Mouse (Mus musculus) frontal cortex, postnatal 14 days (tissue): ENCODE data around the gene Gm21954.
A peak's percentile ranks its signal among the peaks of the same experiment; 100 is the strongest.

Experiments used
- DNase-seq, 2 experiments: peaks; one replicate each; pipeline ENCODE4 v3.0.0; 2022; ENCODE audit warnings: low spot score in 2 of 2

Gm21954 gene

GRCm38 (mm10) chr3:55462904-55463668 lies 8.9 kb downstream of the Gm21954 start:
- no peak for DNase-seq

GRCm38 (mm10) chr3:55461685-55462655 lies 10.0 kb downstream of the Gm21954 start:
- DNase-seq, result peak; percentile 85 to 92

DNA sequence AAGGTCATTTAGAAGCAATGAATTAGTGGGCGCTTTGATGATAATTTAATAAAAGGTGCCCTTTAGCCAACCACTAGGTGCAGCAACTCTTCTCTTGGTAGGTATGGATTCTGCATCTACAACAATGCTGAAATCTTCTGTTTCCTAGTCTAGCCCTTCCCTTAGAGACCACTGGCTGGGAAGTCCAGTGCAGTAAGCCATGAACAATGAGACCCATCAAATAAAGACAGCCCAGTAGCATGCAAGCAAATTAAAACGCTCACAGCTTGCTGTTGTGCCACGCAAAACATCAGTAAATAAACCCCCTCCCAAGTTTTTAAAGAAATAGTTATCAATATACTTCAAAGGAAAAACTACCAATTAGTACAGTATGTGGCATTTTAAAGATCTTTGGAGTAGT lies 10.9 kb downstream of the Gm21954 start:
- DNase-seq, result no peak

GRCm38 (mm10) chr3:55452464-55452863 lies 19.5 kb downstream of the Gm21954 start:
- DNase-seq, result no peak

DNA sequence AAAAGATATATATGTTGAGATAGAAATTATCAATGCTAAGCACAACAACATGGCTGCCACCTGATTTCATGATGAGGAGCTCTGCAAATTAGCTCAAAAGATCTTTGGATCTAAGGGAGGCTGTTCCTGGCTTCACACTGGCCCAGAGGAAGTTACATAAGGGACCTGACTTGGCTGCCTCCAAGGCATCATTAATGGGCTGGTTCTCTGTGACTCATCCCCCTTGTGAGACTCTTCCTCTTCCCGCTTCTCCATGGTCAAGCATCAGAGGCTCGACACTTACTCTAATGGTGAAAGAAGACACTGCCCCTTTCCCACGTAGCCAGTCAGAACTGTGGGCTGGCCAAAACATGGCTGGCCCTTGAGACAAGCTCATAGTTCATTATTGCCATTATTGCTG lies 20.1 kb downstream of the Gm21954 start:
- DNase-seq, result no peak

- no peak for DNase-seq
These were observed 21.0 kb downstream of the Gm21954 start for GRCm38 (mm10) chr3:55451035-55451434.

DNA sequence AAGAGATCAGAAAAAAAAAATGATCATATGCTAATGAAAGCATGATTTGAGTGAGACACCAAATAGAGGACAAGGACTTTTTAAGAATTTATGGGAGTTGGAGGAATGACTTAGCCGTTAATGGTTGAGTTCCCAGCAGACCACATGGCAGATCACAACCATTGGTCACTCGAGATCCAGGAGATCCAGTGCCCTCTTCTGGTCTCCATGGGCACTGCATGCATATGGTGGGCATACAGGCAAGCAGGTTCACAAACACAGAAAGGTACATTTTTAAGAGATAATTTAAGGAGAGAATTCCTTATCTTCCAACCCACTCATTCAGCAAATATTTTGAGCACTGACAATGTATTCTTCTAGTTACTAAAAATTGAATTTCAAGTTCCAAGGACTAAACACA lies 22.9 kb downstream of the Gm21954 start:
- no peak for DNase-seq

DNA sequence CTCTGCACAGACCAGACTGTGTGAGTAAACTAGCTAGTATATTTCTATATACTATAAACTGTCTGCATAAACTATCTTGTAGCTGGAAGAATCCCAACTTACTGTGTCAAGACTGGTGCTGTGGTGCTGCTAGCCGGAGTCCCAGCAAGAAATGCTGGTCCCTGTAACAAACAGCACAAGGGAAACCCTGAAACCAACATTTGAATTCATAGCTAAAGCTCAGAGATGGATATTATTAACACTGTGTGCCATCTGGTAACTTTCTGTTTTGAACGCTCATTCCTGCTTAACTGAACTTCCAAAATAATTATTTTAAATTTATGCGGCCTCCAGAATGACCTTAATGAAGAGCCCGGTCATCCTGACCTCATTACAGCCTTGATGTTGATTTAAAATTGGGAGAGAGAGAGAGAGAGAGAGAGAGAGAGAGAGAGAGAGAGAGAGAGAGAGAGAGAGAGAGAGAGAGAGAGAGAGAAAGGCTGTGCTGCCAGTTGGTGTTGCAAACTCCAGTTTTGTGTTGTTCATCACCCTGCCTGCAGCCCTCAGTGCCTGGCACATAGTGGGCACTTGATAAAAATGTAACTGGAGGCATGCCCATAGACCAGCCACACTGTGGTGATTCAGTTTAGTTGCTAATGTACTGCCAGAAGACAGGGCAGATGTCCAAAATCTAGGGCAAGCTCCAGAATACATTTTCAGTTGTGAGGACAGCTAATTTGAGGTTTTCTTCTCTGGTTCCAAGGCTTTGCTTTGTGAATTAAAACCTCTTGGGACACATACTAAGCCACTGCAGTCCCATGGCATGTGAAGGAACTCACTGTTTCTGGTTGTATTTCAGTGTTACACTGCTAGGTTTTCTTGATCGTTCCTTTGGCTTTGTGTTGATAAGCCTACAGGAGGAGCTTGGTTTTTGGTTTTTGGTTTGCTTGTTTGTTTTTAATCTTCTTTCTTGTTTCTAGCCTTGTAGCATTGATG lies 24.2 kb downstream of the Gm21954 start:
- peak in 1 of 2 experiments; percentile 79 for DNase-seq

- no peak for DNase-seq
These were observed 25.3 kb downstream of the Gm21954 start for GRCm38 (mm10) chr3:55446681-55447080.

DNA sequence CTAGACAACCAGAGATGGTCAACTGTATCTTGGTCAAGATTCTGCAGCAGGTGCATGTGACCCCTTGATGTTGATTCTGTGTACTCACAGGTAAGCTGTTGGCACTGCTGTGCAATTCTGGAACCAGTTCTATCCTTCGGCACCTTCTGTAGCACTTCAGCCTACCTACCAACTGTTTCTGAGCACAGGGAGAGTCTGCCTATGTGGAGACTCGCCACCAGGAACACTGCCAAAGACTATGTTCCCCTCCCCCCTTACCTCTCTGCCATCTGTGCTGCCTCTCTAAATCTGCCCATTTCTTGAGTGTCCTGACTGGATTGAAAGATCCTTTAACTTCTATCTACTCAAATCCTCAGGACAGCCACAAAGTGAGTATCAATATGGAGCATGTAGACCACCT lies 28.3 kb downstream of the Gm21954 start:
- no peak for DNase-seq

- no peak for DNase-seq
These were observed 28.7 kb downstream of the Gm21954 start for GRCm38 (mm10) chr3:55443271-55443670.

DNA sequence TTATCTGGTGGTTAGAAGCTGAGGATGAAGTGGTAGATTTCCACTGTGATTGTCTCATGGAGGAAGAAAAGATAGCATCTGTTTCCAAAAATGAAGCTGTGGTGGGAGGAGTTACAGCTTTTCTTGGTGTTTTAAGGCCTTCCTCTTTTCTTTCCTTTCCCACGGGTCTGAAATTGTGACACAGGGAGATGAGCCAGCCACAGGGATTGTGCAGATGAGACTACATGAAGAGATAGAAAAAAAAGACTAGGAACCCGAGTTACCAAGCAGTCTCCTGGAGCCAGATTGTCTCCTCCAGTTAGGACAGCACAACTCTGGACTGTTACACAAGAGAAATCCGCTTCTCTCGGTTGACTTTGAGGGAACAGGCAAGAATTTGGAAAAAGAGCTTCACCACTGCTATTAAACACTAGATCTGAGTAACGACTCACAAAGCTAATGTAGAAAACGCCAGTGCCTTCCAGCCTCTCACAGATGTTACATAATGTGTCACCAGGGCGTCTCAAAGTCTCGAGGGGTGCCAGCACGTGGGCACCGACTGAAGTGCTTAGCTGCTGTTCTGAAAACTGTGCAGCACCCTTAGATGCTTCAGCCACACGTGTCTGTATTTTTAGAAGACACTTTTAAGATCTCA lies 29.9 kb downstream of the Gm21954 start:
- peak in 1 of 2 experiments; percentile 60 for DNase-seq

DNA sequence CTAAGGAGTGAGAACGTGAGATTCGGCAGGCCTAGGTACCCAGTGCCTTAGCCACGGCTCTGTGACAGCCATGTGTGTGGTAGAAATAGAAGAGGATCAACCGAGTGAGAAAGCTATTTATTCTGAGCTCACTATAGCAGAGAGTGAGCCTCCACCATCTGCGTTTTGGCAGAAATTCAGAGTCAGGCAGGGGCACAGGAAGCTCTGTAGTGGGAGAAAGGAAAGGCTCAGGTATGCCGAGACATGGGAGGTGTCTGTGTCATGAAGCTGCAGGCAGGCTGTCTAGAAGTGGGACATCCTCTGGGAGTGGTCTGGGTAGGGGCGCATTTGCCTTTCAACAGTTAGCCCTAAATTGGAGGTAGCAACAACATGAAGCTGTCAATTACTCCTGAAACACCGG lies 31.7 kb downstream of the Gm21954 start:
- DNase-seq, result no peak

GRCm38 (mm10) chr3:55438824-55439446 lies 33.1 kb downstream of the Gm21954 start:
- DNase-seq, result no peak

- DNase-seq, result no peak
These were observed 37.7 kb downstream of the Gm21954 start for GRCm38 (mm10) chr3:55434276-55434675.

- DNase-seq, result no peak
These were observed 40.8 kb downstream of the Gm21954 start for GRCm38 (mm10) chr3:55431223-55431622.

DNA sequence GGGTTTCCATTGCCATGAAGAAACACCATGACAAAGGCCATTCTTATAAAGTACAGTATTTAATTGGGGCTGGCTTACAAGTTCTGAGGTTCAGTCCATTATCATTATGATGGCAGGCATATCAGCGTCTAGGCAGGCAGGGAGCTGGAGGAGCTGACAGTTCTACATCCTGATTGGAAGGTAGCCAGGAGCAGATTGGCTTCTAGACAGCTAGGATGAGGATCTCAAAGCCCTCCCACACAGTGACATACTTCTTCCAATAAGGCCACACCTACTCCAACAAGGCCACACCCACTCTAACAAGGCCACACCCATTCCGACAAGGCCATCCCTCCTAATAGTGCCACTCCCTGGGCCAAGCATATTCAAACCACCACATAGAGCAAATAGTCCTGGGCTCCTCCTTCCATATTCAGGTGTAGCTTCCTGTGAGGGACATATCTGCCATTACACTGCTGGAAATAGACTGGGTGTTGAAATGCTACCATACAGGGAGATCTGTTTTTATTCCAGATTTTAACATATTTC lies 41.9 kb downstream of the Gm21954 start:
- DNase-seq, result no peak

GRCm38 (mm10) chr3:55423640-55424397 lies 48.2 kb downstream of the Gm21954 start:
- DNase-seq, result peak; percentile 64 to 76

GRCm38 (mm10) chr3:55420436-55421083 lies 51.5 kb downstream of the Gm21954 start:
- DNase-seq, result no peak
